Mouse (Mus musculus) neural tube, embryonic 15.5 days (tissue): ENCODE data around the gene Lrrc8a. TPM values are rescaled to one million over a fixed set of nuclear protein-coding genes. Genes with fewer than 3 reads are reported as not detected.

ENCODE experiments used
- ATAC-seq: fragments of 200-750 bp; cut with Nextera tagmentation; 2 replicates; pipeline ENCODE4 v1.8.0; 2017; ENCODE audit warnings: mild to moderate bottlenecking, moderate TSS enrichment, moderate library complexity; ENCODE audit not compliant: low FRiP score
- H3K27ac ChIP-seq: fragments of 300-500 bp; sonication (generic); replicated peaks from 2 replicates; pipeline ENCODE4 v1.5.1; 2015; ENCODE audit warnings: mild to moderate bottlenecking, inconsistent platforms
- H3K27me3 ChIP-seq: fragments of 300-500 bp; sonication (generic); replicated peaks from 2 replicates; pipeline ENCODE4 v1.6.1; 2015; ENCODE audit warnings: inconsistent platforms
- H3K36me3 ChIP-seq: fragments of 300-500 bp; sonication (generic); 2 replicates; pipeline ENCODE4 v1.6.1; 2015; ENCODE audit warnings: inconsistent platforms
- H3K4me1 ChIP-seq: fragments of 300-500 bp; sonication (generic); 2 replicates; pipeline ENCODE4 v1.6.1; 2015; ENCODE audit warnings: inconsistent platforms
- H3K4me2 ChIP-seq: fragments of 300-500 bp; sonication (generic); 2 replicates; pipeline ENCODE4 v1.6.1; 2015; ENCODE audit warnings: inconsistent platforms, mild to moderate bottlenecking, moderate library complexity
- H3K4me3 ChIP-seq: fragments of 300-500 bp; sonication (generic); replicated peaks from 2 replicates; pipeline ENCODE4 v1.5.1; 2015; ENCODE audit warnings: mild to moderate bottlenecking, inconsistent platforms
- H3K9ac ChIP-seq: fragments of 300-500 bp; sonication (generic); replicated peaks from 2 replicates; pipeline ENCODE4 v1.6.1; 2015; ENCODE audit warnings: mild to moderate bottlenecking, inconsistent platforms
- H3K9me3 ChIP-seq: fragments of 300-500 bp; sonication (generic); replicated peaks from 2 replicates; pipeline ENCODE4 v1.6.1; 2016; ENCODE audit warnings: inconsistent platforms
- WGBS: fragments of 180-500 bp; shearing (Covaris S2); methylation state at CpG from one replicate; pipeline ENCODE4 v1.1.7; 2015; ENCODE audit warnings: mixed read lengths; 5-methylcytosine and 5-hydroxymethylcytosine counted together
- polyA plus RNA-seq: library from polyadenylated mRNA; unstranded; fragments of >200 nt; fragmentation: Nextera tagmentation; extraction: Ambion mirVana; gene quantifications from 2 replicates; pipeline ENCODE4 v1.2.1, GENCODE M21; 2015

The Lrrc8a gene
- polyA plus RNA-seq, 1 experiment from 2014 or later = 49.1 TPM

DNA sequence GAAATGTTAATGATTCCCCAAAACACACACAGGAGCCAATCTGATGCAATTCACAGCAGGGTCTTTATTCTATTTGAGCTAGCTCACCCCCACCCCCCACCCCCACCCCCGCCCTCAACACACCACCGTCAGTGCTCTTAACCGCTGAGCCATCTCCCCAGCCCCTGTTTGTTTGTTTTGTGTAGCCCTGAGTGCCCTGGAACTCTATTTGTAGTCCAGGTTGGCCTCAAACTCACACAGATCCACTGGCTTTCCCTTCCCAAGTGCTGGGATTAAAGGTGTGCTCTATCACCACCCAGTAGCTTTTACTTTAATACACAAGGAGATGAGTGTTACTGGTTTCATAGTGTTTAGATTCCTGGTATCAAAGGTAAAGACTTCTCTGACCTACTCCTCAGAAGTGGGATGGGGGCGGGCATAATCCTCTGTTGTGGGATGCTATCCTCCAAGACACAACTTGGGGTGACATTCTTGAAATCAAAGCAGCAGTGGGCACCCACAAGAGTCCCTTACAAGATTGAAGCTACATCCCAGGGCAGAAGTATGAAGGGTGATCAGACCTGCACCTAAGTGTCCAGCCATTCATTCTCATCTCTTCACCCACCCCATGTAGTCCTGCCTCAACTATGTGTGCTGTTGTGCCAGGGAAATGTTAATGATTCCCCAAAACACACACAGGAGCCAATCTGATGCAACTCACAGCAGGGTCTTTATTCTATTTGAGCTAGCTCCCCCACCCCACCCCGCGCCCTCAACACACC is 25.9 kb upstream of the Lrrc8a start:
- H3K27me3 ChIP-seq = no peaks in the 10 kb centered on the region
- H3K36me3 ChIP-seq = no peaks in the 10 kb centered on the region
- peaks cover 4% of the 10 kb centered on the region for H3K4me1 ChIP-seq
- H3K4me2 ChIP-seq = no peak overlapping the region
- no peak overlapping the region for H3K27ac ChIP-seq
- H3K9me3 ChIP-seq = no peaks in the 10 kb centered on the region
- H3K9ac ChIP-seq = no peak overlapping the region
- 59% methylated on average over 6 of the region's 6 CpGs for WGBS
- H3K4me3 ChIP-seq = no peak overlapping the region
- ATAC-seq = no peak

GRCm38 (mm10) chr2:30212169-30212545 is 25.4 kb upstream of the Lrrc8a start:
- no peak for ATAC-seq
- Histone ChIP-seq H3K9ac (no peak overlapping the region), H3K4me1 (no peaks in the 10 kb centered on the region), H3K4me3 (no peak overlapping the region), H3K27me3 (no peaks in the 10 kb centered on the region), H3K27ac (no peak overlapping the region), H3K9me3 (no peaks in the 10 kb centered on the region), H3K36me3 (no peaks in the 10 kb centered on the region), H3K4me2 (no peak overlapping the region)
- WGBS = 75% methylated on average over 4 of the region's 4 CpGs

GRCm38 (mm10) chr2:30212951-30213350 is 24.6 kb upstream of the Lrrc8a start:
- Histone ChIP-seq H3K36me3 (no peaks in the 10 kb centered on the region), H3K4me3 (no peak overlapping the region), H3K9me3 (no peaks in the 10 kb centered on the region), H3K4me1 (no peaks in the 10 kb centered on the region), H3K9ac (no peak overlapping the region), H3K4me2 (no peak overlapping the region), H3K27ac (no peak overlapping the region), H3K27me3 (no peaks in the 10 kb centered on the region)
- 70% methylated on average over 1 of the region's 1 CpGs for WGBS
- ATAC-seq = no peak

DNA sequence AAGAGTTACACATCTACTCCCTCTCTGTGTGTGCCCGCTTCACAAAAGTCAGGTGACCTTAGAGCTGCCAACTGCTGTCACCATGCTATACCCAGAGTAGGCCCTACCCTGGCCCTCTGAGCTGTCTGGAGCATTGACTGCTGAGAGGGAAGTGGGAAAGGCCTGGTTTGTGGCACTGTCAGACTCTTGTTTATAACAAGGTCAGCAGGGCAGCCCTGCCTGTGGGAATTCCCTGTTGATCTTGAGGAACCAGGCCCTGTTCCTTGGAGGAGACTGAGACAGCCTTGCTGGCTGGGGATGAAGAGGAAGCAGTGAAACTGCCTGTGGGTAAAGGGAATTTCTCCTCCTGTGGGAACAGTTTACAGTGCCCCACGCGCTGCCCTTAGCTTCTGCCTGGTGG is 22.8 kb upstream of the Lrrc8a start:
- H3K27me3 ChIP-seq = no peaks in the 10 kb centered on the region
- ATAC-seq = no peak
- no peak overlapping the region for H3K4me3 ChIP-seq
- no peak overlapping the region for H3K27ac ChIP-seq
- H3K9me3 ChIP-seq = no peaks in the 10 kb centered on the region
- no peaks in the 10 kb centered on the region for H3K36me3 ChIP-seq
- H3K4me1 ChIP-seq = no peaks in the 10 kb centered on the region
- no peak overlapping the region for H3K9ac ChIP-seq
- WGBS = 82% methylated on average over 3 of the region's 3 CpGs
- no peak overlapping the region for H3K4me2 ChIP-seq

DNA sequence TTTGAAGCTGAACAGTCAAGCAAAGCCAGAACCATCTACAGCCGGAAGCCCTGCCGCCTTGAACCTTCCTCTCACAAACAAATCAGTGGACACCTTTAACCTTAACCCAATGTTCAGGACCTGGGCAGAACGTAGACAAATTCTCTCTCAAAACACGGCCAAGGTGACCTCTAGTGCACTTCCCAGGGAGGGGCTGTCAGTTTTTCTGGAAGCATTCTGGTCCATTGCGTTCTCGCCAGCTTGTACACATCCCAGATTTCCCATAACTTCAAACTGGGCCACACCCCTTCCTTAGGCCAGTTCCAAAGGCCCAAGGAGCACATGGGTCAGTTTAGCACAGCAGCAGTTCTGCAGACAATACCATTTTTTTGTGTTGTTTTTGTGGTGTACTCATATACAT is 22.0 kb upstream of the Lrrc8a start:
- Histone ChIP-seq H3K9ac (no peak overlapping the region), H3K4me2 (no peak overlapping the region), H3K27me3 (no peaks in the 10 kb centered on the region), H3K4me3 (no peak overlapping the region), H3K36me3 (no peaks in the 10 kb centered on the region), H3K9me3 (no peaks in the 10 kb centered on the region), H3K27ac (no peak overlapping the region), H3K4me1 (no peaks in the 10 kb centered on the region)
- WGBS = 83% methylated on average over 6 of the region's 6 CpGs
- ATAC-seq = no peak

- no peaks in the 10 kb centered on the region for H3K36me3 ChIP-seq
- no peaks in the 10 kb centered on the region for H3K4me1 ChIP-seq
- 96% methylated on average over 5 of the region's 5 CpGs for WGBS
Observed at GRCm38 (mm10) chr2:30216293-30216692, 21.2 kb upstream of the Lrrc8a start.

GRCm38 (mm10) chr2:30235593-30235992 is 1.9 kb upstream of the Lrrc8a start:
- H3K27ac ChIP-seq = no peak overlapping the region
- no peak for ATAC-seq
- WGBS = 84% methylated on average over 5 of the region's 5 CpGs
- H3K4me3 ChIP-seq = no peak overlapping the region
- H3K27me3 ChIP-seq = no peaks in the 10 kb centered on the region
- no peak overlapping the region for H3K4me2 ChIP-seq
- peaks cover 30% of the 10 kb centered on the region for H3K4me1 ChIP-seq
- H3K9me3 ChIP-seq = no peaks in the 10 kb centered on the region
- no peak overlapping the region for H3K9ac ChIP-seq
- peaks cover 10% of the 10 kb centered on the region for H3K36me3 ChIP-seq

More at GRCm38 (mm10) chr2:30216293-30216692, 21.2 kb upstream of the Lrrc8a start:
- Histone ChIP-seq H3K27me3 (no peaks in the 10 kb centered on the region), H3K4me2 (no peak overlapping the region), H3K27ac (no peak overlapping the region), H3K9me3 (no peaks in the 10 kb centered on the region), H3K4me3 (no peak overlapping the region), H3K9ac (no peak overlapping the region)
- no peak for ATAC-seq

DNA sequence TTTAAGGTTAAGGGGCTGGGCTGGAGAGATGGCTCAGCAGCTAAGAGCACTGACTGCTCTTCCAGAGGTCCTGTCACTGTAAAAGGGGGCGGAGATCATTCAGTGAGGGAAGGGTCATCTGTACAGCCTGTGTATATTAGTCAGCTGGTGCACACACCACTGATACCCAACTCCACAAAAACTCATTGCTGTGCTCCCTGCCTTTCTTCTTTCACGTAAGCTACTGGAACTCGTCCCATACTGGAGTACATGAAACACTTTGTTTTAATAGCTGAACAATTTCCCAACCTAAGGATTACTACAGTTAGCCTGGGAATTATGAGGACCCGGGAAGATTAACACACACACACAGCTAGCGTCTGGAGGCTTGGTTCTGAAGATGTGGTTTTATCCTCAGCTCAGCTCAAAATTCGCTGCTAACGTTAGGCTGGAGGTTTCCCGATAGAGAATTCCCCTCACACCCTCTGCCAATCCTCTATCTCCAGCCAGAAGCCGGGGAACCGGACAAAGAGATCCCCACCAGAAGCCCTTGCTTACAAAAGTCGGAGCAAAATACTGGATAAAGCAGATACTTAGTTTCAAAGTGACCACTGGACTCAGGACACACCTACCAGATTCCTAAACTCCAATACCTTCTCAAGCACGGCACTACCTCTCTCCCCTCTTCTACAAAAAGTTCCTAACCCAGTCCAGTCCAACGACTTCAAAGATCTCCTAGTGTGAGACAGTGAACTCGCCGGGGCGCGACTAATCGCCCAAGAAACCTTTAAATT is 903 bp upstream of the Lrrc8a start:
- H3K4me2 ChIP-seq = peak overlapping the region; percentile 78
- H3K4me3 ChIP-seq = peak overlapping the region; percentile 84
- peaks cover 19% of the 10 kb centered on the region for H3K36me3 ChIP-seq
- no peaks in the 10 kb centered on the region for H3K9me3 ChIP-seq
- H3K9ac ChIP-seq = peak overlapping the region; percentile 63
- no peaks in the 10 kb centered on the region for H3K27me3 ChIP-seq
- peak overlapping the region; percentile 84 for H3K27ac ChIP-seq
- WGBS = 5% methylated on average over 18 of the region's 18 CpGs
- H3K4me1 ChIP-seq = peaks cover 30% of the 10 kb centered on the region
- ATAC-seq = peak; percentile 7; the same call in 1 of the 2 replicates

GRCm38 (mm10) chr2:30237881-30238280 is 366 bp downstream of the Lrrc8a start:
- peak overlapping the region; percentile 78 for H3K4me2 ChIP-seq
- peaks cover 30% of the 10 kb centered on the region for H3K36me3 ChIP-seq
- under 1% methylated on average over 39 of the region's 42 CpGs for WGBS
- peak overlapping the region; percentile 92 for H3K9ac ChIP-seq
- peak overlapping the region; percentile 94 for H3K27ac ChIP-seq
- peaks cover 41% of the 10 kb centered on the region for H3K4me1 ChIP-seq
- H3K27me3 ChIP-seq = no peaks in the 10 kb centered on the region
- no peaks in the 10 kb centered on the region for H3K9me3 ChIP-seq
- H3K4me3 ChIP-seq = peak overlapping the region; percentile 84
- peak; percentile 87 for ATAC-seq

- H3K27ac ChIP-seq = no peak overlapping the region; the same call in 1 of the 2 replicates
- no peak for ATAC-seq
- H3K36me3 ChIP-seq = peaks cover 40% of the 10 kb centered on the region
- H3K4me3 ChIP-seq = peak overlapping the region; percentile 84
- peak overlapping the region; percentile 78 for H3K4me2 ChIP-seq
- no peaks in the 10 kb centered on the region for H3K9me3 ChIP-seq
- H3K4me1 ChIP-seq = peaks cover 49% of the 10 kb centered on the region
- H3K27me3 ChIP-seq = no peaks in the 10 kb centered on the region
- H3K9ac ChIP-seq = peak overlapping the region; percentile 92
- WGBS = 89% methylated on average over 3 of the region's 3 CpGs
Observed at GRCm38 (mm10) chr2:30238906-30239465, 1.5 kb downstream of the Lrrc8a start.

- ATAC-seq = no peak
- Histone ChIP-seq H3K27me3 (no peaks in the 10 kb centered on the region), H3K4me3 (no peak overlapping the region), H3K27ac (no peak overlapping the region), H3K9me3 (no peaks in the 10 kb centered on the region), H3K4me1 (peaks cover 49% of the 10 kb centered on the region), H3K36me3 (peaks cover 48% of the 10 kb centered on the region), H3K4me2 (peak overlapping the region; percentile 78), H3K9ac (no peak overlapping the region)
- 75% methylated on average over 4 of the region's 4 CpGs for WGBS
Observed at GRCm38 (mm10) chr2:30239777-30240176, 2.3 kb downstream of the Lrrc8a start.
